Mouse (Mus musculus) right cerebral cortex, postnatal 14 days (tissue): Measurements from ENCODE around the gene Trpm3.

ENCODE experiments used
- DNase-seq: peaks from one replicate; pipeline ENCODE4 v3.0.0; 2022

The Trpm3 gene

DNA sequence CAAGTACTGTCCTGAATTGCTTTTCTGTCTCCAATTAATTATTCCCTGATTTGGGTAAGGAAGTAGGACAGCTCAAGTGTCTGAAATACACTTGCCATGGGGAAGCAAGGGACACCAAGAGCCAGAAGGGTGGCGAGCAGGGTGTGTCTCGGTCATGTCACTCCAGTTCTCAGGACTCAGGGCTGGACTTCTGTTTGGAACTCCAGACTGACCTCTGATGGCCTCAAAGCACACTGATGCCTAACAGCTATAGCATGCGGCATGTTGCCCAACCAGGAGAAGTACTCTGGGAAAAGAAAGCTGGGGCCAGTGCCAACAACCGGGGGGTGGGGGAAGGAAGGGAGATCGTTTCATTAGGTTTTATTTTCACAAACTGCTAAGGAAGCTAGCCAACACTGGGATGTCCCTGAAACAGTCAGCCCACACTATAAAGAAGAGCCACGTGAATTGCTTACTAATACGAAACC, 791.6 kb downstream of the Trpm3 start:
- peak; percentile 48 for DNase-seq

DNA sequence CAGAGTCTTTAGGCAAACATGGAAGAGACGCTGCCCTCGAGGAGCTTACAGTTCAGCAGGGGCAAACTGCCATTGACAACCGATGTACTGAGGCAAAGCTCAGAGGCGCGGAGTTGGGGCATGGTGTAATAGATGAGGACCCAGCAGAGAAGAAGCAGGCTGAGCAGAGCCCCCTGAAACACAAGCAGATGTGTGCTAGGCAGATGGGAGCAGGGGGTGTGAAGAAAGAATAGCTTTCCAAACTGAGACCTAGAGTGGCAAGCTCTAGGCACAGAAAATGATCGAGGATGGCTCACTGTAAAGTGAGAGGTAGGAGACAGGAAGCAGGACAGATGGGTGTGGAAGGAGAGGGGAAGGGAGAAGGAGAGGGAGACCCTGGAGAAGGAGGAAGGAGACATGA, 792.2 kb downstream of the Trpm3 start:
- DNase-seq = no peak

DNA sequence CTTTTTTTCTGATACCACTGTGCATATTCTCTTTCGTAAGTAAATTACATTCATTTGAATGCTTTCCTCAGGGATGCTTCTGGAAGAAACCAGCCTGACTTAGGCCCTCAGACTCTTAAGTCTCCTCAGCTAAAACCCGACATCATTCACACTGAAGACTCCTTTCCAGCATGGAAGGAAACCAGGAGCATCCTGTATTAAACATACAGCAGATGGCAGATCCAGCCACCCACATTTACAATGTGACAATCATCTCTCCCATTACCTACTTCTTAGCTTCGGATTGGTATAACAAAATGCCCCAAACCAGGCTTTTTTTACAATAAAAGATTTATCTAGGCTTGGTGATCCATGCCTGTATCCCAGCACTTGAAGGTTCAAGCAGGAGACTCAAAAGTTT, 796.2 kb downstream of the Trpm3 start:
- no peak for DNase-seq

DNA sequence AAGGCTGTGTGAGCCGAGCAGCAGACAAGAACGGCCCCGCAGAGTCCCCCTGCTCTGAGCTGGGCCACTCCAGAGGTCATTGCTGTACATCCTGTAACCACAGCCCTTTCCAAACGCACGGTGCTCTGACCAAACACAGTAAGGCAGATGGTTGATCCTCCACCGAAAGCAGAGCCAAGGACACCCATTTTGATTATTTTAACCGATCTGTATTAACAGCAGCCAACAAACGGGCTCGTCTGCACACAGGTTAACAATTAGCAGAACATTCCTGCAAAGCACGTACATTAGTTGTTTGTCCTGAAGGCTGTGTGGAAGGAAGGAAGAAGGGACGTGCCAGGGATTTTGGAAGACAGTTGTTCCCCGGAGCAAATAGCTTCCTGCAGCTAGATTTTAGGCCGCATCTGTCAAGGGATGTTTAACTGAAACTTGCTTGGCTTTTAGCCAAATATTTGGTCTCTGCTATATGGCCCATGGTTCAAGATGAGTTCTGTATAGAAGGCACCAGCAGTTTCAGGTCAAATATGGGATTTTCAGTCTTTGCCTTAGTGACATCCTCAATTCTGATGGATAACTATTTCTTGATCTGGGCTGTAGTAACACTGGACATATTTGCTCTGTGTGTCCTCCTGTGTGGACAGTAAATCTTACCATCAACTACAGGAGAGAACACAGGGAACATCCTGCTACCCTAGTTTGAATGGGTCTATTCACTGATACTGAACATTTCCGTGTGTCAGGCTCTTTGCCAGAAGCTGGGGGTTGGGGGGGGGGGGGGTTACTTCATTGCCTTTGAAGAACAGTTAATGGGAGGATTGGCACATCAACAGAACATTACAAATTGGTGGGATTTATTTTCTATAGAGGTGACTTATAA, 800.2 kb downstream of the Trpm3 start:
- no peak for DNase-seq

DNA sequence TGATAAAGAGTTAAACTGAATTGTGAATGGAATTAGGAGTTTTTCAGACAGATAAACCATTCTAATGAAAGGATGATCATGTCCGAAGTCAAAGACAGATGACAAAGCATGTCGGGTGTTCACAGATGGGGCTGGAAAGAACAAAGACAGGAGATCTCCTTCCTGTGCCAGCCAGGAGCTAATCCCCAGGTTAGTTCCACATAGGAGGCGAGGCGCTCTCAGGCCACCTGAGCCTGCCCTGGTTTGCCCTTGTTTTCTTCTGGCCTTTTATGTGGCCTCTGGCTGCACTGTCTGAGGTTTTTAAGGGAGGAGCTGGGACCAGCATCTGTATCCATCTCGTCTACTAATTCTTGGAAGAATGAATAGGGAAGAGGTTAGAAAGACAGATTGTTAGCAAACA, 801.0 kb downstream of the Trpm3 start:
- DNase-seq = no peak

DNA sequence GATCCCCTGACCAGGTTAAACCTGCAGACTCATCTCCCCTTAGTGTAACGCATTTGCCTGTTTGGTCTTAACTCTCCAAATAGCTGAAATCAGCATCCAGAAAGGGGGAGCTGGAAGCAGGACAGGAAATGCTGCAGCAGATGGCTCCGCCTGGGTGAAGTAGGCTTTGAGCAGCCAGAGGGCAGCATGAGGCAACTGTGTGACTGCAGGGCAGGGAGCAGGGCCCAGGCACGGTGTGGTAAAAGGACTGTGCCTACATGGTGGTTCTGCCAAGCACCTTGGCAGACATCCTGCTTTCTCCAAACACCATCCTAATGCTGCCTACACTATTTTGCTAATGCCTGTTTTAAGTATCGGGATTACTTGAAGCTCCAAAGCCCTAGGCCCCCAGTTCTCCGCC, 801.6 kb downstream of the Trpm3 start:
- DNase-seq = peak; percentile 68

DNA sequence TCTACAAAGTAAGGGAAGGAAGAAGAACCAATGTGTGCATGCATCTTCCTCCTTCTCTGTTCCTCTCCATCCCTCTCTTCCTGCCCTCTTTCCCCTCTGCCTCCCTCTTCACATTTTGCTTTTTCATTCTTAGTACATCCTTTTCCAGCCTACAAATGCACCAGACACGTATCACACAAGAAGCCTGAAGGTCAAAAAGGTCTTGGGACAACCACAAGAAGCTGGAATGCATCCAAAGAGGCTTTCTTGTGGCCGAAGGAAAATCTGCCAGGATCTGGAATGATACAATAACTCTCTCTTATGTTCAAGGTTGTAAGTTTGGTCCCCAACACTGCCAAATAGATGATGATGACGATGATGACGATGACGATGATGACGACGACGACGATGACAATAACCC, 802.1 kb downstream of the Trpm3 start:
- DNase-seq = no peak

DNA sequence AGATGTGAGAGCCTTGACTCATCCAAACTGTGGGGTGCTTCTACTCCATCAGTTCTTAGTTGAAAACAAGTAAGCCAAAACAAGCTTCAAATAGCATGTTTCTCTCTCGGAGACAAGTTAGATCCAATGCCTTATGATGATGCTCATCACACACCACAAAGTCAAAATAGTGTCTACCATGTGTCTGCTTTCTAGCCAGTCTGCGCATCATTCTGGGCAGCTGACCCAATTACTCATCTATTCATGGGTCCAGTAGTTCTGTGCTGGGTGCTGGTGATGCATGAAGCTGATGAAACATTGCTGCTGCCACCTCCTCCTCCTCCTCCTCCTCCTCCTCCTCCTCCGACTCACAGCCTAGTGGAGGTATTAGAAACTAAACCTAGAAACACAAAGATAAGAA, 813.6 kb downstream of the Trpm3 start:
- no peak for DNase-seq

DNA sequence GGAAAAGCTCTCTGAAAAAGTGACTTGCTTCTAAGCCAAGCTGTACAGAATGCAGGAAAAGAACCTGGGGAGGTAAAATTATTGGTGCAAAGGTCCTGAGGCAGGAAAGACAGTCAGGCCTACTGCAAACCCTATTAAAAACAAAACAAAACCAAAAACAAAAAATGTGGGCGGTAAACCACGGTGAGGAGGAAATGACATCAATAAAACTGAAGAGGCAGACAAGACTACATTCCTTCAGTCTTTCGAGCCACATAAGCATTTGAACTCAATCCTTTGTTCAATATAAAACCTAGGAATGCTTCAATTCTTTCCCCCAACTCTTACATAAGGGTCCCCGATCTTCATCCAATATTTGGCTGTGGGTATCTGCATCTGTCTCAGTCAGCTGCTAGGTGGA, 814.3 kb downstream of the Trpm3 start:
- no peak for DNase-seq

DNA sequence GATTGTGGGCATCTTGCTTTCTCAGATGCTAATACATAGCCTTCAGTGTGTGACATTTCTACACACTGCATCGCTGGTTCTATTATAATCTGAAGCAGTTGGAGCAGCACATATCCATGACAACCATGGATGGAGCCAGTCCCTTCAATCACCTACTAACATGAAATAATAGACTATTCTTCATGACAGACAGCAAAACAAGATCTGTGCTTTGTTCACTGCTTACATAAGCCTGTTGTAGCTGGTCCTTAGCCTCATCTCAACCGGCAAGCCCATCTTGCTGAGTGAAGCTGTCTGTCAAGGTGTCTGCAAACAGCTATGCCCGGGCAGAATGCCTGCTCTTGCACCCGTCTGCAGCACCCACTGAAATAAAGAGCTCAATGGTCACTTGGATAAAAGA, 819.6 kb downstream of the Trpm3 start:
- DNase-seq = no peak

DNA sequence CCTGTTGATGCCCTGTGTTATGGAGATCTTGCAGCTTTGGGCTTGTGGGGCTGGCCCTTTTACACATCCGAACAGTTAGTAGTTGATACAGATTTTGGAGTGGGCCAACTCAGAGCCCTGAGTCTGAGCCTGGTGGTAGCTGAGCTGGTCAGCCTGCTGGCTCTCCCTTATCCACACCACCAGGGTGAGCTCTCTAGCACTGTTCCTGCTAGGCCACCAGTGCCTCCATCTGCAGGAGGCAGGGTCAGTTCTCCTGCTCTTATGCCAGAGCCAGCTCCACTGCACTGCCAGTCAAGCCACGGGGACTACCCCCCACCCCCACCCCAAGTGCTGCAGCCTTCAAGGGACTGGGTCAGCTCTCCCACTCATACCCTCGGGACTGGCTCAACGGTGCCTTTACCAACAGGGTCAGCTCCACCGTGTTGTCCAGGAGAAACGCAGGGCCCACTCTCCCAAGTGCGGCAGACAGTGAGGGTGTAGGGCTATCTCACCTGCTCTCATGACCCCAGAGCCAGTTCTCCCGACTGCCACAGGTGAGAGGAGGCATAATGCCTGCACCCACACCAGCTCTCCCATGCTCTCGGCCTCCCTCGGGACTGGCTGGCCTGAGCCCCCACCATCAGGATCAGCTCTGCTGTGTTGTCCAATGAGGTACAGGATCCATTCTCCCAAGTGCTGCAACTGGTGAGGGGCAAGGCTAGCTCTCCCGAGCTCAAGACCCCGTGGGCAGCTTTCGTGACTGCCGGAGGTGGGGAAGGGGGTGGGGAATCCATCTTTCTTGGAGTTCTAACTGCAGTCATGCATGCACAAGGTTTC, 821.8 kb downstream of the Trpm3 start:
- no peak for DNase-seq

DNA sequence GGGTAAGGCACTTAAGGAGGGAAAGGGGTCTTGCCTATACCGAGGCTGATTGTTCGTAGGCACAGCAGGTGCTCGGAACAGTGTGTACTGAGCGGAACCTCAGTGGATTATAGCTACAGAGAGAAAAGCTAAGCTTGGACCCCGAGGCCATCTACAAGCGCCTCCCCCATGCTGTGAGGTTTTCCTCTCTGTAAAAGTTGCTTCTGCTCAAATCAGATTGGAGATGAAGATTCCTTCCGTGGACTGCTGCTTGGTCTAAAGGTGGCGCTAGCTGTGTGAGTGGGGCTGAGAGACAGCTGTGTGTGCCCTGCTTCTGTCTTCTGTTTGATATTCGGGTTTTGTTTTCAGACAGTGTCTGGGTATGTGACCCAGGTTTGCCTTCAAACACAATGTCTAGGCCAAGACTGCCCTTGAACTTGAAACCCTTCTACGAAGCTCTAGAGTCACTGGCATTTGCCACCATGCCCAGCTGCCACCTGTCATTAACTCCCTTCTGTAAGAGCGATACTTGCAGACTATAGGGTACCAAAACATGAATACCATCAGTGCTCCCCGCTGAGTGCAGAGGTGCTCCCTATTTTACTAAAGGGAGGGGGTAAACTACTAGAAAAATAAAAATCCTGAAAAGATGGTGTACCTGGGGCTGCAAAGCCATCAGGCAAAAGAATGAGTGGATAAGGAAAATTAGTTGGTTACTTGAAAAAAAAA, 823.3 kb downstream of the Trpm3 start:
- no peak for DNase-seq

DNA sequence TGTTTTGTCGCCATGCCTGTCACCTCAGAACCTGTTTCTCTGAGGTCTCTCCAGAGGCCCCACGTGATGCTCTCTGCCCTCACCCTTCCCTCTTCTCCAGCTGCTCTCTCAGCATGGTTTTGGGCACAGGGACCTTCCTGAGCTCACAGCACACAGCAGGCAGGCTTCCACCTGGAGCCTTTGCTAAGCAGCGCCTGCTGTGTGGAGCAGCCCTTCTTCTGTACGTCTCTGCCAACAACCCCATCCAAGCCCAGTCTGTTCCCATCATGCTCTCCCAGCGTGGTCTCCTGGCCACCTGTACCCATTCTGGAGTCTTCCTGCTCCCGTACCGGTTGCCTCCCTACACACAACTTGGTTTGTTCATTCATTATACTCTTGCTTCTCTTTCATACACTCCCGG, 823.9 kb downstream of the Trpm3 start:
- DNase-seq = no peak

DNA sequence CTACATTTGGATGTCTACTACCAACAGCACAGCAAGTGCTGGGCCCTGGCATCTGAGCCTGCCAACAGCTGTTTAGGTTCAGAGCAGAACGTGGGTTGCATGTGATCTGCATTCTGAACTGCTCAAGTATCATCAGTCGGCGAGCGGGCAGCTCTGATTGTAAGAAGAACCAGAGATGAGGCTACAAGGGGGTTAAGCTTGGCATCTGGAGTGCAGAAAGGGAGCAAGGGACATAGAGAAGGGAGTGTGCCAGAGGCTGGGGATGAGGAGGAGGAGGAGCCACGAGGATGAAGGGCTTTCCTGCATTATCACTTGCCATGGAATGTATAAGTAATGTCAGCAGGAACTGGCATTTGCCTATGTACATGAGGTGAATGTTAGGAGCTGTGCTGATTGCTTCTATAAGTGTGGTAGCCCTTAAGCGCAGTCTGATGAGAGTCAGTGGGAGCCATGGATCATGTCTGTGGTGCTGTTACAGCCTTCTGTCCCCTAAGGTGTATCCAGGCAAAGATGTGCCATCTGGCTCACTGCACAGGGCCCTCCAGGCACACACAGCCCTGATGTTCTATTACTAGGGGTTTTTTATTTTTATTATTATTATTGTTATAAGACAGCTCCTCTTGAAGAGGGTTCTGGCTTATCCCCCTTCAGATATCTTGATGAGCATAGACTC, 825.0 kb downstream of the Trpm3 start:
- DNase-seq = no peak

DNA sequence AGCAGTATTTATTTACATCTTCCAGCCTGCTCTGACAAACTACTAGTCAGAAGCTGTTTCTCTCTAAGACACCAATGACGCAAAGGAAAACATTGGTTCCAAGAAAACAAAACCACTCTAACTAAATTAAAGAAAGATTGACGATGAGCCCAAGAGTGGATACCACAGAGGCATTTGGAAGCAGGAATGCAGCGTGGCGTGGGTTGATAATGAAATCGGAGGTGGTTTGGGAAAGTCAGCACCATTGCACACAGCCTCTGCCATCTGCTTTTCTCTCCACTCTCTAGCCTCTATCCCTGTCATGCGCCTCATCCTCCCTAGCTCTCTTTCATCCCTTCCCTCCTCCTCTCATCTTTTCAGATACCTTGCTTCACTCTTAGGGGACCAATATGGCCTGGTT, 826.6 kb downstream of the Trpm3 start:
- DNase-seq = no peak

DNA sequence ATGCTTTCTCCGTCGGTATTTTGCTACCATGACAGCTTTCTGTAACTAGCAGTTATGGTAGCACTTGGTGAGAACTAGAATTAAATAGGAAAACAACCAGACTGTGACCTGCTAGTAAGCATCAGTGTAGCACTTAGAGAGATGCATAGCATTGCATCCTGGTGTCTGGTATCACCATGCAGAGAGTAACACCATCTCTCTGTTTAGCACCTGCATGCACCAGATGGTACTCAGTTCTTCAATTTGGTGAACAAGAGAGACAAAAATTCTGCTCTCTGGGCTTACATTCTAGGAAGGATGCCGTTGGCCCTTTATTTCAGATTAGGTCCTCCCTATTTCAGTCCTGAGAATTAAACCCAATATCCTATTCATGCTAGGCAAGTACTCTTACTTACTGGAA, 834.4 kb downstream of the Trpm3 start:
- DNase-seq = no peak

DNA sequence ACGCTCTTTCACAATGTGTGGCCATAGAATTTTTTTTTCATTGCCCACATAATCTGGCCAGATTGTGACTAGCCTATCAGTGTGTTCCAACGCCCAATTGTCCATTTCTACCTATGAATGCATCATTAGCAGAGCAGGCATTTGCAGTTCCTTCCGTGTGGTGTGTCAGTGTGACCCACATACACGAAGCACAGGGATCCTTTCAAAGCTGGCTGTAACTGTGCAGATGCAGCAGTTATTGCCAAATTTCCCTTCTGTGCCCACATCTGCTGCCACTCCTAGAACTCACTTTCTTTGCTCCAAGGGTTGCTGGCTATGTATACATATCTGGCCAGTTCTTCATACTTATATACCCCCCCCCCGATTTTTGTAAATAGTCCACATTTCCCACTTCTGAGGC, 834.9 kb downstream of the Trpm3 start:
- DNase-seq = no peak

DNA sequence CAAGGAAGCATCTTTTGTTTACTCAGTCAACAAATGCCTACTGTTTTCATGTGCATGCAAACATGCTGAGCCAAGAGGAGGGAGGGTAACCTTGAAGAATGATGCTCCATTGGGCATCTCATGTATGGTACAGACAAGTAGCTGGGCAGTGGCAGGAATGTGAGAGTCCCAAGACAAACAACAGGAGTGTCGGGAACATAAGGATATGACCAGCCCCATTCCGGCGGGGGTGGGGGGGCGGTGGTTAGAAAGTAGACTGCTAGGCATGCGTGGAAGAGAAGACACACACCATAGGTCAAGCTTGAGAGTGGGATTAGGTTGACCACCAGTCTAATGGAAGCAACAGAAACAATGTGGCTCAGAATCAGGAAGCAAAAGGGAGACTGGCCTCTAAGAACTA, 837.0 kb downstream of the Trpm3 start:
- DNase-seq = no peak

DNA sequence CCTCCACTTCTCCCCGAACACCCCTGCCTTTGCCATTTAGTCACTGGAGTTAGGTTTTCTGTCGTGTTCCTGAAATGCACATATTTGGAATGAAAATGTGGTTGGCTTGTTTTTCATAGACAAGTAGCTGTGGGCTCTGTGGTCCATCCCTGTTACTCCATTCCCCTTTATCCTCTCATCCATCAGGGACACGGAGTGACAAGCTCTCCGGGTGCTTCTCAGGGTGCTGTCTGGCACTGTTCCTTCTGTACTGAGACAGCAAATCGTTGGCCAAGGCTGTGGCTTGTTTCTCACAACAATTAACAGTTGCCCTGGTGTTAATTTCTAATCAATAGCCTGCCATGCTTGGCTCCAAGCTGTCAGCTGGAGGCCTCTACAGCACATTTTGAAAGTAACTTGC, 838.7 kb downstream of the Trpm3 start:
- no peak for DNase-seq

DNA sequence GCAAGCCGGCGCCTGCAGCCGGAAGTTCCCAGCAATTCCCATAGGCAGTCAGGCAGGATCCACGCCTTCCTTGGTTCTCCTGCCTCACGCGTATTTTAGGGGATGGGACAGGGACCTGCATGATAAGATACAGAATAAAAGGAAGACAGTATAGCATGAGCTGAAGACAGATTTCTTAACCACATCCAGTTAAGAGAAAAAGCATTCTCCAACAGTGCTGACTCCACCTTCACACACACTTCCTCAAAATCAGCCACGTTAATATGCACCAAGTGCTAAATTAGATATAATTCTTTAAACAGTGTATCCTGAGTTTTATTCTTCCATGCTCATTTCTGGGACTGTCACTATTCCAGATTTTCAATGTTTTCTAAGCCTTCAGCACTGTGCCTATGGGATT, 839.9 kb downstream of the Trpm3 start:
- no peak for DNase-seq

DNA sequence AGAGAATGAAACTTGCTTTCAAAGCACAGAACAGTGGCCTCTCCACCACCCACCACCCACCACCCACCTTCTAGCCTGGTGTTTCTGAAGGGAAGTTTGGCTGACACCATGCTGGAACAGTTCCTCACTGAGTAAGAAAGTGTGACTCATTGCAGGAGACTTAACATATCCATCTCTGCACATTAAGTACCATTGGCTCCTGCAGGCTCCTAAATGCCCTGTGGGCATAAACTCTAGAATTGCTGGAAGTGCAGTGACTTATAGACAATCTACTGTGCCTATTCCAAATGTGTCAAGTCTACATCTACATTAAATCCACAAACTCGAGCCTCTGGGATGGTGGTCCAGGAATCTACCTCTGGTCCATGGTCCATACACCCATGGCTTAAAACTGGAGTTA, 840.3 kb downstream of the Trpm3 start:
- DNase-seq = no peak

DNA sequence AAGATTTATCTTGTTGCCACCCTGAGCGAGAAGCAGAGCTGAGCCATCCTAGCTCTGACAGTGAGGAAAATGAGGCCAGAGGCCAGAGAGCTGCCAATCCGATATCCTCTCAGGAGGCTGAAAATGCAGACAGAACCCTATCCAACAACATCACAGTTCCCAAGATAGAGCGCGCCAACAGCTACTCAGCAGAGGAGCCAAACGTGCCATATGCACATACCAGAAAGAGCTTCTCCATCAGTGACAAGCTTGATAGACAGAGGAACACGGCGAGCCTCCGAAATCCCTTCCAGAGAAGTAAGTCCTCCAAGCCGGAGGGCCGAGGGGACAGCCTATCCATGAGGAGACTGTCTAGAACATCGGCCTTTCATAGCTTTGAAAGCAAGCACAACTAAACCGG, 849.1 kb downstream of the Trpm3 start:
- DNase-seq = no peak

DNA sequence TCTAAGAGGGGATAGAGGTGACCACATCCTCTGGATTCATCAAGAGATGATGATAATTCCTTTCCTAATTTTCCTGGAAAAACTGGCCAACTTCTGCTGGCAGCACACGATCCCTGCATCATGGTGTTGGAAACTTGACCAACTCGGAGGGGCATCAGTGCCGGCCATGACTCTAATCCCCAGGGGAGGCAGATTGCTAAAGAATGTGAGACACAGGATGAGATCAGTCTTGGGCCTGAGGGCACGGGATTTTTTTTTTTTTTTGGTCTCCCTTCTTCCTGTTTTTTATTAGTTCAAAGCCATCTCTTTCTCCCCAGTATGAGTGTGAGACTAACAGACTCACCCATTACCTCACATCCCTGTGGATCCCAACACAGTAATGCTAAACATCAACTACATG, 855.1 kb downstream of the Trpm3 start:
- no peak for DNase-seq
